Mouse (Mus musculus): ENCODE results near the gene Tbp. TPM values are rescaled to one million over a fixed set of nuclear protein-coding genes. Genes with fewer than 3 reads are reported as not detected.
"Not testable (repeated sequence)": the region's sequence is repeated elsewhere in the genome, so short reads cannot be mapped to it uniquely, and the experiment has no call there.

Gene Tbp
- polyA plus RNA-seq, 1 experiment from 2014 or later: 39.8 TPM

DNA sequence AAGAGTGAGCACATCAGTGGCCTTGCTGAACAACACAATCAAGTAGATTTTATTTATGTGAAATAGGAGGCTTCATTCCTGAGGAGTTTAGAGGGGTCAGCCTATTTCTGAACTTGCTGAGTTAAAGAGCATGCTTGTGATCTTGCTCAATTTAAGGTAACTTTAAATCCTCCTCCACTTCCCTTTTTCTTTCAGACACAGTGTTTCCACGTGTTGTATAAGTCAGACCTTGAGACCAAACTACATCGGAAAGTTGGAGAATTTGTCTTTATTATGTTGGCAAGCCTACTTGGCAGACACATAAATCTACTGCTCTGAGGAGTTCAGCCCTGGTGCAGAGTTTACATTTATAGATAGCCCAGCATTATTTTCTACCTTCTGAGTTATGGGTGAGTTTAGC is 29.2 kb downstream of the Tbp start:
- H3K4me2 ChIP-seq (ENCODE audit: low read depth, low read length): no peak overlapping the region
- no peaks in the 10 kb centered on the region for H3K9me3 ChIP-seq (replicated peaks; ENCODE audit: control insufficient read depth, low read length)
- 68% methylated on average over 2 of the region's 2 CpGs for WGBS
- peaks cover 14% of the 10 kb centered on the region for H3K4me1 ChIP-seq (ENCODE audit: control insufficient read depth, insufficient read depth, low read length)
- H3K9ac ChIP-seq (ENCODE audit: low read length): no peak overlapping the region
- H3K27me3 ChIP-seq (ENCODE audit: control insufficient read depth, insufficient read depth, low read length): no peaks in the 10 kb centered on the region
- no peak overlapping the region for H3K4me3 ChIP-seq (replicated peaks; ENCODE audit: low read length)
- H3K27ac ChIP-seq (ENCODE audit: low read length): no peak overlapping the region
- H3K36me3 ChIP-seq (ENCODE audit: control insufficient read depth, insufficient read depth, low read length): 0 out of 2 replicates have a peak, but pooled peaks cover 11% of the 10 kb centered on the region
- no peak for ATAC-seq (ENCODE audit: insufficient read depth, low FRiP score)

DNA sequence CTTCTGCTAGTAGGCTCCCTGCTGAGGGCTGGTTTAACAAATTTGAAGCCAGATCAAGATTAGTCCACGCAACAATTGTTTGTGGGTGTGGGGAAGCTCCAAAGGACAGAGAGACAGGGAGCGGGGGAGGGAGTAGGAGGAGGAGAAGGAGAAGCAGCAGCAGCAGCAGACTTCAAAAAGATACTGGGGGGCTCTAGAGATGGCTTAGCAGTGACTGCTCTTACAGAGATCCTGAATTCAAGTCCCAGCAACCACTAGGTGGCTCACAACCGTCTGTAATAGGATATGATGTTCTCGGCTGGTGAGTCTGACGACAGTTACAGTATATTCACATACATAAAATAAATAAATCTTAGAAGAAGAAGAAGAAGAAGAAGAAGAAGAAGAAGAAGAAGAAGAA is 30.5 kb downstream of the Tbp start:
- WGBS: 10% methylated on average over 5 of the region's 5 CpGs
- no peak overlapping the region for H3K9ac ChIP-seq (ENCODE audit: low read length)
- no peaks in the 10 kb centered on the region for H3K27me3 ChIP-seq (ENCODE audit: control insufficient read depth, insufficient read depth, low read length)
- no peak for ATAC-seq (ENCODE audit: insufficient read depth, low FRiP score)
- 0 out of 2 replicates have a peak, but pooled peaks cover 5% of the 10 kb centered on the region for H3K36me3 ChIP-seq (ENCODE audit: control insufficient read depth, insufficient read depth, low read length)
- H3K4me1 ChIP-seq (ENCODE audit: control insufficient read depth, insufficient read depth, low read length): peaks cover 14% of the 10 kb centered on the region
- no peak overlapping the region for H3K27ac ChIP-seq (ENCODE audit: low read length)
- H3K4me3 ChIP-seq (replicated peaks; ENCODE audit: low read length): no peak overlapping the region
- no peaks in the 10 kb centered on the region for H3K9me3 ChIP-seq (replicated peaks; ENCODE audit: control insufficient read depth, low read length)
- no peak overlapping the region for H3K4me2 ChIP-seq (ENCODE audit: low read depth, low read length)

DNA sequence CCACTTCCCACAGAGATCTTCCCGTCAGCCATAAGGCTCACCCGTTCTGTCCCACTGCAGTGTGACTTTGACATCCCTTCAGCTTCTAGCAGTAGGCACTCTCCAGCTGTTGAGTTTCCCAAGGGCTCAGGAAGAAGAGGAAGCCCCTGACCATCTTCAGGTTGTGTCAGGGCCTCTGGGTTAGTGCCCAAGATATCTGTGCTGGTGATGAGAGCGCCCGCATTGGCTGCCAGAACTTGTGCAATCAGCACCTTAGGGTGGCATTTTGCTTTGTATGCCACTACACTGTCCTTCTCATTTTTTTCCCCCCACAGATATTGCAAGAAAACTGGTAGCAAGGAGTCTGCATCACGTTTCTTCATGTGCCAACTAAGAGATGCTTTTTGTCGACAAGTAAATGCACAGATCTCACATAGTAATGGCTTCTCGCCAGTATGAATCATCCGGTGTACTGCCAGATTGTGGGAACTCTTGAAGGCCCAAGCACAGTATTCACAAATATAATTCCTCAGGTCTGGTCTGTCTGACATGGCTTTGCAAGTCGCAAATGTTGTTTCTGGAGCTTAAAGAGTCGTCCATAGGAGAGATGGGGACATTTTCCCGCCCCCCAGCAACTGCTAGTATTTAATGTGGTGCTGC is 35.6 kb downstream of the Tbp start:
- WGBS: 60% methylated on average over 11 of the region's 11 CpGs
- Histone ChIP-seq H3K9me3 (replicated peaks; ENCODE audit: control insufficient read depth, low read length) (no peaks in the 10 kb centered on the region), H3K4me3 (replicated peaks; ENCODE audit: low read length) (no peak overlapping the region), H3K4me2 (ENCODE audit: low read depth, low read length) (no peak overlapping the region), H3K9ac (ENCODE audit: low read length) (no peak overlapping the region), H3K27ac (ENCODE audit: low read length) (no peak overlapping the region), H3K27me3 (ENCODE audit: control insufficient read depth, insufficient read depth, low read length) (peaks cover 3% of the 10 kb centered on the region; the same call in 1 of the 2 replicates), H3K4me1 (ENCODE audit: control insufficient read depth, insufficient read depth, low read length) (no peaks in the 10 kb centered on the region), H3K36me3 (ENCODE audit: control insufficient read depth, insufficient read depth, low read length) (no peaks in the 10 kb centered on the region)
- ATAC-seq (ENCODE audit: insufficient read depth, low FRiP score): no peak

DNA sequence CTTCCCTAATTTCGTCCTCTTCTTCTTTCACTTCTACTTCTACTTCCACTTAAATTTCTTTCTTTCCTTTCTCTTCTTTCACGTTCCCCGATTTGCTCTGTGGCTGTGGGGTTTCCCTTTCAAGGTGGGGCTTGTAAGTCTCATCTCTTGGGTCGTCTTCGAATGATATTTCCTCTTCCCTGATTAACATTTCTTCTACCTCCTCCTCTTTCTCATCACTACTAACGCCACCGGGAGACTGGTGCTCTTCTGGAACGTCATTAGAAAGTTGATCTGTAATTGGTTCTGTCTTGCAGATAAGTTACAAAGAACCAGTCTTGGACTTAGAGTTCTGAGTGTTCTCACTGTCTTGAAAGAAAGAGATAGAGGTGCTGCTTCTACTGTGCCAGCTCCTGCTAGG is 36.3 kb downstream of the Tbp start:
- Histone ChIP-seq H3K27ac (ENCODE audit: low read length) (no peak overlapping the region), H3K27me3 (ENCODE audit: control insufficient read depth, insufficient read depth, low read length) (peaks cover 3% of the 10 kb centered on the region; the same call in 1 of the 2 replicates), H3K4me3 (replicated peaks; ENCODE audit: low read length) (peak overlapping the region; percentile 52), H3K4me1 (ENCODE audit: control insufficient read depth, insufficient read depth, low read length) (no peaks in the 10 kb centered on the region), H3K36me3 (ENCODE audit: control insufficient read depth, insufficient read depth, low read length) (no peaks in the 10 kb centered on the region), H3K9me3 (replicated peaks; ENCODE audit: control insufficient read depth, low read length) (no peaks in the 10 kb centered on the region), H3K4me2 (ENCODE audit: low read depth, low read length) (peak overlapping the region; percentile 77), H3K9ac (ENCODE audit: low read length) (no peak overlapping the region)
- 22% methylated on average over 8 of the region's 8 CpGs for WGBS
- no peak for ATAC-seq (ENCODE audit: insufficient read depth, low FRiP score)

DNA sequence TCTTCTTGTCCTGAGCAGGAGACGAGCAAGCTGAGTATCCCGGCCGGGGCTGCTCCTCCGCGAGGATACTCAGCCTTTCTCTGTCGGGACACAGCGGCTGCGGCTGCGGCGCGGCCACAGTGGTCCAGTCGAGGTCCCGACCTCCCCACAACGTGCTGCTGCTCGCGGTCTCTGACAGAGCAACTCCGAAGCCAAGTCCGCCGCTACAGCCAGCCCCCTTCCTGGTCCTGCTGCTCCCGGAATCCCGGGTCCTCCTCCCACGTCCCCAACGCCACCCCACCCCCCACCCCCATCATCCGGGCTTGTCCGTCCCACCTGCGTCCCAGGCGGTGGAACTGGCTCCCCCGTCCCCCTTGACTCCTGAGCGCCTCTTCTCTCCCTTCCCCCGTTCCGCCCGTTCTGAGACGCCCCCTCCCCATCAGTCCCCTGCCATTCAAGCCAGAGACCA is 36.8 kb downstream of the Tbp start:
- H3K9ac ChIP-seq (ENCODE audit: low read length): peak overlapping the region; percentile 67

DNA sequence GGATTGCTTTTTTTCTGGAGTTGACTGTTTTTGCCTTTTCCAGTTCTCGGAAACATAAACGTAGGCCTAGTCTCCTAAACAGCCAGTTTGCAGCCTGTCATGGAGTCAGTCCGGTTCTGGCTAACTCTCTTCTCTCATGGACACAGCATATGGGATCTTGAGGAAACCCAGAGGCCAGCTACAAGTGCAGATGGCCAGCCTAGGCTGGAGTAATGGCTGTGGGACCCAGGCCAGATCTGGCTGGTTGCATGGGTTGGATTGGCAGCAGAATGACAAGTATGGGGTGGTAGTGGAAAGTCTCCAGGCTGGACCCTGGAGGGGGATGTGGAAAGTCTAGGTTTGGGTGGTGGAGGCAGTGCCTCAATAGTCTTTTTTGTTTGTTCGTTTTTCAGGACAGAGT is 40.6 kb downstream of the Tbp start:
- H3K4me1 ChIP-seq (ENCODE audit: control insufficient read depth, insufficient read depth, low read length): no peaks in the 10 kb centered on the region
- H3K27me3 ChIP-seq (ENCODE audit: control insufficient read depth, insufficient read depth, low read length): peaks cover 3% of the 10 kb centered on the region; the same call in 1 of the 2 replicates
- no peak for ATAC-seq (ENCODE audit: insufficient read depth, low FRiP score)
- no peaks in the 10 kb centered on the region for H3K9me3 ChIP-seq (replicated peaks; ENCODE audit: control insufficient read depth, low read length)
- H3K4me3 ChIP-seq (replicated peaks; ENCODE audit: low read length): no peak overlapping the region
- H3K4me2 ChIP-seq (ENCODE audit: low read depth, low read length): no peak overlapping the region
- H3K27ac ChIP-seq (ENCODE audit: low read length): no peak overlapping the region
- no peak overlapping the region for H3K9ac ChIP-seq (ENCODE audit: low read length)
- no peaks in the 10 kb centered on the region for H3K36me3 ChIP-seq (ENCODE audit: control insufficient read depth, insufficient read depth, low read length)
- WGBS: 75% methylated on average over 4 of the region's 4 CpGs

More for the DNA sequence above, 36.8 kb downstream of the Tbp start:
- H3K27ac ChIP-seq (ENCODE audit: low read length): no peak overlapping the region
- no peaks in the 10 kb centered on the region for H3K4me1 ChIP-seq (ENCODE audit: control insufficient read depth, insufficient read depth, low read length)
- ATAC-seq (ENCODE audit: insufficient read depth, low FRiP score): no peak
- H3K9me3 ChIP-seq (replicated peaks; ENCODE audit: control insufficient read depth, low read length): no peaks in the 10 kb centered on the region
- peak overlapping the region; percentile 52 for H3K4me3 ChIP-seq (replicated peaks; ENCODE audit: low read length)
- 1% methylated on average over 33 of the region's 33 CpGs for WGBS
- peak overlapping the region; percentile 77 for H3K4me2 ChIP-seq (ENCODE audit: low read depth, low read length)
- H3K36me3 ChIP-seq (ENCODE audit: control insufficient read depth, insufficient read depth, low read length): no peaks in the 10 kb centered on the region
- peaks cover 3% of the 10 kb centered on the region; the same call in 1 of the 2 replicates for H3K27me3 ChIP-seq (ENCODE audit: control insufficient read depth, insufficient read depth, low read length)

DNA sequence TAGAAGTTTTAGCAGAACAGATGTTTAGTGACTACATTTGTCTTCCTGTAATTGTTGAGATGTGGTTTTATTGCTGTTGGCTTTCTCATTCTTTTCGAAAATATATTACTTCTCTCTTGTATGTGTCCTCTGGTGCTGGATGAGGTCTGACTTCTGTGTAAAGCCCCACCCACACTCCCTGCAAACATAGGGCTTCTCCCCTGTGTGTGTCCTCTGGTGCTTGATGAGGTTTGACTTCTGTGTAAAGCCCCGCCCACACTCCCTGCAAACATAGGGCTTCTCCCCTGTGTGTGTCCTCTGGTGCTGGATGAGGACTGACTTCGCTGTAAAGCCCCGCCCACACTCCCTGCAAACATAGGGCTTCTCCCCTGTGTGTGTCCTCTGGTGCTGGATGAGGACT is 44.2 kb downstream of the Tbp start:
- H3K4me3 ChIP-seq (replicated peaks; ENCODE audit: low read length); ATAC-seq (ENCODE audit: insufficient read depth, low FRiP score); H3K4me1 ChIP-seq (ENCODE audit: control insufficient read depth, insufficient read depth, low read length); H3K27ac ChIP-seq (ENCODE audit: low read length); H3K36me3 ChIP-seq (ENCODE audit: control insufficient read depth, insufficient read depth, low read length); H3K4me2 ChIP-seq (ENCODE audit: low read depth, low read length); H3K9ac ChIP-seq (ENCODE audit: low read length); H3K9me3 ChIP-seq (replicated peaks; ENCODE audit: control insufficient read depth, low read length); H3K27me3 ChIP-seq (ENCODE audit: control insufficient read depth, insufficient read depth, low read length): not testable (repeated sequence)
- 57% methylated on average over 4 of the region's 4 CpGs for WGBS

DNA sequence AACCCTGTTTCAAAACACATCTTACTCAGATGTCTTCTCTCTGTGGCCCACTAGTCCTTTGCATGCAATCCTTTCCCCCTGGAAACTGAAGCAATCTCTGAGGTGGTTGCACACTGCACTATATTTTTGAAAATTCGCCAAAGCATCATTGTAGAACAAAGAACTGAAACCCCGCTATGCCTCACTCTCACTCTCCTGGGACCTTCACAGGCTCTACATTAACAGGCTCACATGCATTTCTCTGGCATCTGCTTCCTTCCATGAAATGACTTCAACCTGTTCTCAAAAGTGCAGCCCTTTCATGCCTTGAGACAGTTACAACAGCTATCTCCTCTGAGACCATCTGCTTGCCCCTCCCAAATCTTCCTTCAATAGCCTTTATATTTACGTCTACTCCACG is 46.8 kb downstream of the Tbp start:
- Histone ChIP-seq H3K4me2 (ENCODE audit: low read depth, low read length) (no peak overlapping the region), H3K4me3 (replicated peaks; ENCODE audit: low read length) (no peak overlapping the region), H3K9me3 (replicated peaks; ENCODE audit: control insufficient read depth, low read length) (no peaks in the 10 kb centered on the region), H3K4me1 (ENCODE audit: control insufficient read depth, insufficient read depth, low read length) (no peaks in the 10 kb centered on the region), H3K9ac (ENCODE audit: low read length) (no peak overlapping the region), H3K36me3 (ENCODE audit: control insufficient read depth, insufficient read depth, low read length) (no peaks in the 10 kb centered on the region), H3K27me3 (ENCODE audit: control insufficient read depth, insufficient read depth, low read length) (no peaks in the 10 kb centered on the region), H3K27ac (ENCODE audit: low read length) (no peak overlapping the region)
- no peak for ATAC-seq (ENCODE audit: insufficient read depth, low FRiP score)
- WGBS: 66% methylated on average over 4 of the region's 4 CpGs

DNA sequence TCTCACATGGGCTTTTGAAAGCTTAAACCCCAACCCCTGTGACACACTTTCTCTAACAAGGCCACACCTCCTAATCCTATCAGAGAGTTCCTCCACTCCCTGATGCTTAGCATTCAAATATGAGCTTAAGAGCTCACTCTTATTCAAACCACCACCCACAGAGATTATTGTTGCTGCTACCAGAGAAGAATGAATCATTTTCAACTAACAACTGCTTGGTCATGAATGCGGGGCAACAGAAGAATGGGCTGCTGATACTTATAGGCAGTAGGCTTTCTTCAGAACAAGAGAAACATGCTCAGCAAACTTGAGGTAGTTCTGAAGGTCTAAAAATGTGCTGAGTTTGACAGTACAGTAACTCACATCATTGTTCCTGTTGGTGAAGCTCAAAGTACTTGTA is 50.0 kb downstream of the Tbp start:
- Histone ChIP-seq H3K36me3 (ENCODE audit: control insufficient read depth, insufficient read depth, low read length) (no peaks in the 10 kb centered on the region), H3K9ac (ENCODE audit: low read length) (no peak overlapping the region), H3K4me2 (ENCODE audit: low read depth, low read length) (no peak overlapping the region), H3K27ac (ENCODE audit: low read length) (no peak overlapping the region), H3K27me3 (ENCODE audit: control insufficient read depth, insufficient read depth, low read length) (no peaks in the 10 kb centered on the region), H3K4me1 (ENCODE audit: control insufficient read depth, insufficient read depth, low read length) (no peaks in the 10 kb centered on the region), H3K9me3 (replicated peaks; ENCODE audit: control insufficient read depth, low read length) (no peaks in the 10 kb centered on the region), H3K4me3 (replicated peaks; ENCODE audit: low read length) (no peak overlapping the region)
- whole genome bisulfite sequencing: 55% methylated on average over 1 of the region's 1 CpGs
- ATAC-seq (ENCODE audit: insufficient read depth, low FRiP score): no peak

Data from stomach, embryonic 16.5 days (tissue).